ENCODE assay signal across 8 mouse cellular contexts in genomic region chr3:86141366-86141765, GRCm38 (mm10). TPM values are rescaled to one million over a fixed set of nuclear protein-coding genes. Genes with fewer than 3 reads are reported as not detected.
DNase-seq lines count a peak whose midpoint lies in the region; ATAC-seq and TF ChIP-seq lines count a peak whose summit lies in the region.

No protein-coding gene starts in this region.

- 8% methylated on average over 7 of the region's 7 CpGs for WGBS in spleen, adult 2 months
- 5% methylated on average over 7 of the region's 7 CpGs for WGBS in intestine, postnatal 0 days
- WGBS in midbrain, embryonic 15.5 days: 13% methylated on average over 7 of the region's 7 CpGs

- TF ChIP-seq POLR2A in spleen, adult 2 months (IDR thresholded peaks at IDR 0.05; ENCODE audit: low read depth, low read length): no peak

- H3K9ac ChIP-seq in intestine, postnatal 0 days (ENCODE audit: low read depth, low read length): peak overlapping the region; percentile 92
- H3K9ac ChIP-seq in midbrain, embryonic 15.5 days: peak overlapping the region; percentile 83

- ATAC-seq in intestine, postnatal 0 days: no peak
- no peak for ATAC-seq in midbrain, embryonic 15.5 days (replicated peaks)

- peaks cover 15% of the 10 kb centered on the region; the same call in 1 of the 2 replicates for H3K4me1 ChIP-seq in spleen, adult 2 months (ENCODE audit: control insufficient read depth, insufficient read depth, insufficient read length)
- 0 out of 2 replicates have a peak, but pooled peaks cover 2% of the 10 kb centered on the region for H3K4me1 ChIP-seq in intestine, postnatal 0 days (replicated peaks; ENCODE audit: control insufficient read depth, insufficient read depth, low read length)
- H3K4me1 ChIP-seq in midbrain, embryonic 15.5 days: peaks cover 20% of the 10 kb centered on the region

- no peak overlapping the region for H3K27ac ChIP-seq in spleen, adult 2 months (ENCODE audit: insufficient read depth, low read length)
- H3K27ac ChIP-seq in intestine, postnatal 0 days (ENCODE audit: low read depth, low read length): no peak overlapping the region
- H3K27ac ChIP-seq in midbrain, embryonic 15.5 days: no peak overlapping the region

- H3K4me3 ChIP-seq in spleen, adult 2 months (ENCODE audit: extremely low read depth, insufficient read depth, insufficient read length): peak overlapping the region; percentile 96
- peak overlapping the region; percentile 85 for H3K4me3 ChIP-seq in intestine, postnatal 0 days (ENCODE audit: low read depth, low read length)
- H3K4me3 ChIP-seq in midbrain, embryonic 15.5 days: peak overlapping the region; percentile 62

- no peaks in the 10 kb centered on the region for H3K27me3 ChIP-seq in spleen, adult 2 months (ENCODE audit: control insufficient read depth, insufficient read depth, low read length)
- H3K27me3 ChIP-seq in intestine, postnatal 0 days (replicated peaks; ENCODE audit: control insufficient read depth, insufficient read depth, low read length): no peaks in the 10 kb centered on the region
- no peaks in the 10 kb centered on the region for H3K27me3 ChIP-seq in midbrain, embryonic 15.5 days (replicated peaks)

- H3K9me3 ChIP-seq in intestine, postnatal 0 days (ENCODE audit: control insufficient read depth): no peaks in the 10 kb centered on the region
- H3K9me3 ChIP-seq in midbrain, embryonic 15.5 days: no peaks in the 10 kb centered on the region

- H3K36me3 ChIP-seq in spleen, adult 2 months (ENCODE audit: control insufficient read depth, insufficient read depth, low read length): peaks cover 25% of the 10 kb centered on the region
- H3K36me3 ChIP-seq in intestine, postnatal 0 days (ENCODE audit: control insufficient read depth, insufficient read depth): peaks cover 43% of the 10 kb centered on the region
- peaks cover 29% of the 10 kb centered on the region; the same call in 1 of the 2 replicates for H3K36me3 ChIP-seq in midbrain, embryonic 15.5 days (replicated peaks)

- peak; percentile 3 to 17 for DNase-seq in adrenal gland, postnatal 36 days
- no peak for DNase-seq in adrenal gland, adult 8-10 months
- no peak for DNase-seq in spleen, adult 2 months (ENCODE audit: low read depth in 1 of 2, low spot score in 2 of 2)
- DNase-seq in spleen, postnatal 14 days (ENCODE audit: low spot score in 2 of 2): no peak
- DNase-seq in left cerebral cortex, postnatal 36 days (ENCODE audit: low spot score in 2 of 2): no peak
- DNase-seq in thymus, postnatal 0 days (ENCODE audit: low spot score): no peak

- intact Hi-C loops in left cerebral cortex, postnatal 36 days (cut with DNase I): loop anchor here (10.0 kb wide), 1 partner anchor 567 kb away; the partner anchor contains the start of gene Gatb

- peak overlapping the region; percentile 65 for H3K4me2 ChIP-seq in intestine, postnatal 0 days (replicated peaks; ENCODE audit: low read depth)
- peak overlapping the region; percentile 68 for H3K4me2 ChIP-seq in midbrain, embryonic 15.5 days

- TF ChIP-seq CTCF in spleen, adult 2 months (IDR thresholded peaks at IDR 0.05; ENCODE audit: extremely low read depth, insufficient read depth, insufficient read length, insufficient replicate concordance): no peak
- TF ChIP-seq CTCF in intestine, postnatal 0 days (IDR thresholded peaks at IDR 0.05; ENCODE audit: low read depth): no peak

RNA-seq across cellular contexts. Expression of gene Rps3a1, which starts 1.1 kb away (rescaled TPM):
- 100 to 1,000 TPM; 819 TPM for total RNA-seq in adrenal gland, postnatal 36 days (2021)
- 100 to 1,000 TPM; 780 to 849 (median 825) TPM for total RNA-seq in adrenal gland, adult 8-10 months (2022)
- 185 and 218 TPM in 2 replicates for polyA plus RNA-seq in spleen, adult 2 months (2012; rRNA removed)
- 788 and 816 TPM in 2 replicates for polyA plus RNA-seq in intestine, postnatal 0 days (2015; fragmentation: Nextera tagmentation; extraction: Ambion mirVana)
- polyA plus RNA-seq in midbrain, embryonic 15.5 days (2015; fragmentation: Nextera tagmentation; extraction: Ambion mirVana): 475 and 483 TPM in 2 replicates
- 100 to 1,000 TPM; 339 to 380 TPM for total RNA-seq in left cerebral cortex, postnatal 36 days (2021)
- polyA plus RNA-seq in thymus, postnatal 0 days (2015; fragmentation: Nextera tagmentation; extraction: Ambion mirVana): 2,095 and 2,119 TPM in 2 replicates

Comparison
In these comparisons a context has a peak if more than half of its experiments do, and no peak if none do; other contexts are left out.
1. DNase-seq: peak in adrenal gland, postnatal 36 days (2 of 2); none in adrenal gland, adult 8-10 months (single experiment), spleen, adult 2 months (0 of 2), spleen, postnatal 14 days (0 of 2), left cerebral cortex, postnatal 36 days (0 of 2) and thymus, postnatal 0 days (single experiment).
2. Peak in every context shown above with its lines, with median percentiles within 50 percentile points of each other: H3K4me3 ChIP-seq.